Mouse (Mus musculus) ES-E14 (cell line): ENCODE measurements around the gene Mob3b. TPM values are rescaled to one million over a fixed set of nuclear protein-coding genes. Genes with fewer than 3 reads are reported as not detected.

Source experiments
- DNase-seq: peaks from one replicate; pipeline ENCODE4 v3.0.0-alpha.2; 2013; ENCODE audit warnings: low read depth, low spot score
- H3K27ac ChIP-seq: 2 replicates; pipeline ENCODE4 v1.5.1; 2012; ENCODE audit warnings: low read depth, mild to moderate bottlenecking, low read length, moderate library complexity, mixed read lengths; ENCODE audit not compliant: poor library complexity, insufficient read depth, severe bottlenecking
- H3K36me3 ChIP-seq: 2 replicates; pipeline ENCODE4 v1.6.1; 2012; ENCODE audit warnings: mild to moderate bottlenecking, low read length, moderate library complexity, mixed read lengths; ENCODE audit not compliant: control insufficient read depth, poor library complexity, insufficient read depth, severe bottlenecking
- H3K4me1 ChIP-seq, 2 experiments: fragments of 150-350 bp in 1 of 2; sonication (generic) in 1 of 2; 2 replicates each; pipeline ENCODE4 v1.6.1; 2012; ENCODE audit warnings: low read length in 2 of 2, mild to moderate bottlenecking in 1 of 2, mixed read lengths in 1 of 2; ENCODE audit not compliant: control insufficient read depth in 2 of 2, insufficient read depth in 2 of 2, poor library complexity in 1 of 2
- H3K4me3 ChIP-seq, 2 experiments: fragments of 150-350 bp in 1 of 2; sonication (generic) in 1 of 2; 2 replicates each; pipeline ENCODE4 v1.5.1; 2012; ENCODE audit warnings: low read length in 2 of 2, low read depth in 1 of 2, mild to moderate bottlenecking in 1 of 2, mixed read lengths in 1 of 2; ENCODE audit not compliant: insufficient read depth in 1 of 2, poor library complexity in 1 of 2, severe bottlenecking in 1 of 2
- H3K9ac ChIP-seq: 2 replicates; pipeline ENCODE4 v1.6.1; 2012; ENCODE audit warnings: low read depth, mild to moderate bottlenecking, low read length, mixed read lengths; ENCODE audit not compliant: poor library complexity, insufficient read depth, severe bottlenecking
- H3K9me3 ChIP-seq: fragments of 150-350 bp; sonication (generic); 2 replicates; pipeline ENCODE4 v1.6.1; 2012; ENCODE audit warnings: low read depth, mild to moderate bottlenecking, low read length; ENCODE audit not compliant: control insufficient read depth, insufficient read depth
- CHD2 ChIP-seq: IDR thresholded peaks from 2 replicates; pipeline ENCODE4 v1.6.1; 2014; ENCODE audit warnings: mild to moderate bottlenecking, low read depth, low read length, inconsistent platforms
- HCFC1 ChIP-seq: IDR thresholded peaks from 2 replicates; pipeline ENCODE4 v1.6.1; 2012; ENCODE audit warnings: low read length, inconsistent platforms, borderline replicate concordance; ENCODE audit not compliant: insufficient read depth
- MAFK ChIP-seq: IDR thresholded peaks from 2 replicates; pipeline ENCODE4 v1.6.1; 2014; ENCODE audit warnings: mild to moderate bottlenecking, low read depth, low read length, inconsistent platforms; ENCODE audit not compliant: insufficient read depth
- ZC3H11A ChIP-seq: IDR thresholded peaks from 2 replicates; pipeline ENCODE4 v1.6.1; 2012; ENCODE audit warnings: low read depth, mild to moderate bottlenecking, inconsistent platforms, low read length, borderline replicate concordance
- ZNF384 ChIP-seq: IDR thresholded peaks from 2 replicates; pipeline ENCODE4 v1.6.1; 2012; ENCODE audit warnings: low read depth, low read length, inconsistent platforms
- in situ Hi-C, 2 experiments: fragments of 600-800 bp; cut with MboI; formaldehyde crosslinking; loops; one replicate each; pipeline ENCODE4 v1.15.1; 2025; ENCODE audit warnings: low sequenced_read_pairs in 2 of 2, inconsistent platforms in 1 of 2; ENCODE audit not compliant: unreplicated experiment in 2 of 2
- total RNA-seq: library from RNA; depleted of rRNA; stranded (reverse); fragments of 300-350 nt; gene quantifications from 2 replicates; pipeline ENCODE4 v1.2.3, GENCODE M21; 2012

Gene Mob3b
- total RNA-seq, 1 experiment = 8.3 TPM

GRCm38 (mm10) chr4:35165947-35166346, 8.7 kb upstream of the Mob3b start:
- TF ChIP-seq MAFK (0 out of 2 replicates have a peak, but pooled peaks have one; percentile 27), HCFC1 (no peak)
- in situ Hi-C loops = no loop called here

DNA sequence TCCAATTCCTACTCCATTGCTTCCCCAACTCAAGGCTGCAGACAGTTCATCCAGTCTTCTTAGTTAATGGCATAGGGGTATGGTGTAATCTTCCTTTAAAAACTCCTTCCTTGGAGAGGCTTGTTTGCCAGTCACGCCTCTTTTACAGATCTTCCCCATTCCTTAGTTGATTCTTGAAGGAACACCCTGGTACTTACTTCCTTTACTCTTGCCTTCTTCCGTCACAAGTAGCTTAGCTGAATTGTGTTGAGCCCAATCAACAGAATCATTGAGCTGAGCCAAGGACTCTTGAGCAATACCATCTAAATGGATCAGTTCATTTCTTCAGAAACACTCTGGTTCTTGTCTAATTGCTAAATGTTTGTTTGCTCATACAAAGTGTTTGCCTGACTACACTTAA, 8.0 kb upstream of the Mob3b start:
- Histone ChIP-seq H3K27ac (no peak overlapping the region), H3K9me3 (no peaks in the 10 kb centered on the region), H3K36me3 (no peaks in the 10 kb centered on the region), H3K4me1 (no peaks in the 10 kb centered on the region), H3K4me3 (no peak overlapping the region), H3K9ac (no peak overlapping the region)
- DNase-seq = no peak
- TF ChIP-seq CHD2 (no peak), ZC3H11A (no peak), ZNF384 (no peak), HCFC1 (no peak), MAFK (no peak)
- in situ Hi-C loops = no loop called here

More at GRCm38 (mm10) chr4:35165947-35166346, 8.7 kb upstream of the Mob3b start:
- DNase-seq = no peak
- Histone ChIP-seq H3K9ac (no peak overlapping the region), H3K4me1 (no peaks in the 10 kb centered on the region), H3K4me3 (no peak overlapping the region), H3K36me3 (no peaks in the 10 kb centered on the region), H3K9me3 (no peaks in the 10 kb centered on the region), H3K27ac (no peak overlapping the region)

DNA sequence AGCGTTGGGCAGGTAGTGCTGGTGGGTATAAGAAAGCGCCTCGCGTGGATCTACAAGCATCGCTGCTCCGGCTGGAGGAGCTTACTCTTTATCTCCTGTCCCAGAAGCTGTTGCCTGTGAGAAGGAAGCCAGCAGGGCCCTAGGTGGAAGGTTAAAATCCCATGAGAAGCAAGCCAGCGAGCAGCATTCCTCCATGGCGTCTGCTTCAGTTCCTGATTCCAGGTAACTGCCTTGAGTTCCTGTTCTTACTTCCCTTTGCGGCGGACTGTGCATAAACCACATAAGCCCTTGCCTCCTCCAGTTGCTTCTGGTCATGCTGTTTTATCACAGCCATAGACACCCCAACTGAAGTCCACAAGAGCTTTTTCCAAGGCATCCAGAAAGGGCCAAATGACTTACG, 531 bp upstream of the Mob3b start:
- no peak overlapping the region for H3K27ac ChIP-seq

GRCm38 (mm10) chr4:35156149-35156611, 1.1 kb downstream of the Mob3b start:
- H3K27ac ChIP-seq = no peak overlapping the region; the same call in 1 of the 2 replicates
- in situ Hi-C loops = no loop called here
- TF ChIP-seq MAFK (no peak), HCFC1 (no peak), ZC3H11A (no peak), ZNF384 (no peak), CHD2 (no peak)
- no peaks in the 10 kb centered on the region for H3K9me3 ChIP-seq
- DNase-seq = peak; percentile 65
- no peaks in the 10 kb centered on the region for H3K36me3 ChIP-seq
- peak overlapping the region; percentile 85 for H3K9ac ChIP-seq
- no peaks in the 10 kb centered on the region for H3K4me1 ChIP-seq
- H3K4me3 ChIP-seq = peak overlapping the region; percentile 84 to 91

More for the DNA sequence above, 531 bp upstream of the Mob3b start:
- TF ChIP-seq ZC3H11A (no peak), CHD2 (no peak), HCFC1 (no peak), ZNF384 (no peak), MAFK (no peak)
- DNase-seq = no peak
- Histone ChIP-seq H3K4me1 (no peaks in the 10 kb centered on the region), H3K36me3 (no peaks in the 10 kb centered on the region), H3K4me3 (no peak overlapping the region), H3K9ac (no peak overlapping the region), H3K9me3 (no peaks in the 10 kb centered on the region)
- in situ Hi-C loops = no loop called here
